Mouse (Mus musculus): ENCODE measurements around the gene Neurl1a. TPM values are rescaled to one million over a fixed set of nuclear protein-coding genes. Genes with fewer than 3 reads are reported as not detected.

Neurl1a gene
- polyA plus RNA-seq, 1 experiment, result 5.8 TPM

- Histone ChIP-seq H3K27ac (replicated peaks; ENCODE audit: low read depth, low read length) (peak overlapping the region; percentile 7; the same call in 1 of the 2 replicates), H3K4me1 (ENCODE audit: control insufficient read depth, insufficient read depth, insufficient read length, low read length) (peaks cover 21% of the 10 kb centered on the region), H3K4me3 (ENCODE audit: insufficient read depth, low read depth, low read length) (no peak overlapping the region)
These were observed 112.9 kb downstream of the Neurl1a start for GRCm38 (mm10) chr19:47291307-47292080.

GRCm38 (mm10) chr19:47292451-47292951 is 113.9 kb downstream of the Neurl1a start:
- Histone ChIP-seq H3K27ac (replicated peaks; ENCODE audit: low read depth, low read length) (0 out of 2 replicates have a peak overlapping the region, but pooled peaks have one; percentile 10), H3K4me1 (ENCODE audit: control insufficient read depth, insufficient read depth, insufficient read length, low read length) (peaks cover 21% of the 10 kb centered on the region), H3K4me3 (ENCODE audit: insufficient read depth, low read depth, low read length) (no peak overlapping the region)

GRCm38 (mm10) chr19:47298100-47298499 is 119.5 kb downstream of the Neurl1a start:
- Histone ChIP-seq H3K27ac (replicated peaks; ENCODE audit: low read depth, low read length) (no peak overlapping the region), H3K4me1 (ENCODE audit: control insufficient read depth, insufficient read depth, insufficient read length, low read length) (peaks cover 37% of the 10 kb centered on the region), H3K4me3 (ENCODE audit: insufficient read depth, low read depth, low read length) (no peak overlapping the region)

- Histone ChIP-seq H3K4me1 (ENCODE audit: control insufficient read depth, insufficient read depth, insufficient read length, low read length) (peaks cover 52% of the 10 kb centered on the region), H3K4me3 (ENCODE audit: insufficient read depth, low read depth, low read length) (no peak overlapping the region), H3K27ac (replicated peaks; ENCODE audit: low read depth, low read length) (no peak overlapping the region)
These were observed 122.9 kb downstream of the Neurl1a start for GRCm38 (mm10) chr19:47301303-47302190.

- H3K4me1 ChIP-seq (ENCODE audit: control insufficient read depth, insufficient read depth, insufficient read length, low read length), result peaks cover 54% of the 10 kb centered on the region
- H3K27ac ChIP-seq (replicated peaks; ENCODE audit: low read depth, low read length), result peak overlapping the region; percentile 32
- no peak overlapping the region for H3K4me3 ChIP-seq (ENCODE audit: insufficient read depth, low read depth, low read length)
These were observed 123.7 kb downstream of the Neurl1a start for GRCm38 (mm10) chr19:47302191-47302852.

- Histone ChIP-seq H3K27ac (replicated peaks; ENCODE audit: low read depth, low read length) (peak overlapping the region; percentile 32), H3K4me3 (ENCODE audit: insufficient read depth, low read depth, low read length) (no peak overlapping the region), H3K4me1 (ENCODE audit: control insufficient read depth, insufficient read depth, insufficient read length, low read length) (peaks cover 54% of the 10 kb centered on the region)
These were observed 124.5 kb downstream of the Neurl1a start for GRCm38 (mm10) chr19:47303128-47303527.

GRCm38 (mm10) chr19:47304170-47304745 is 125.6 kb downstream of the Neurl1a start:
- Histone ChIP-seq H3K4me3 (ENCODE audit: insufficient read depth, low read depth, low read length) (no peak overlapping the region), H3K4me1 (ENCODE audit: control insufficient read depth, insufficient read depth, insufficient read length, low read length) (peaks cover 48% of the 10 kb centered on the region), H3K27ac (replicated peaks; ENCODE audit: low read depth, low read length) (peak overlapping the region; percentile 65)

GRCm38 (mm10) chr19:47305401-47305800 is 126.8 kb downstream of the Neurl1a start:
- Histone ChIP-seq H3K4me3 (ENCODE audit: insufficient read depth, low read depth, low read length) (no peak overlapping the region), H3K27ac (replicated peaks; ENCODE audit: low read depth, low read length) (peak overlapping the region; percentile 65; the same call in 1 of the 2 replicates), H3K4me1 (ENCODE audit: control insufficient read depth, insufficient read depth, insufficient read length, low read length) (peaks cover 54% of the 10 kb centered on the region)

- Histone ChIP-seq H3K4me3 (ENCODE audit: insufficient read depth, low read depth, low read length) (no peak overlapping the region), H3K4me1 (ENCODE audit: control insufficient read depth, insufficient read depth, insufficient read length, low read length) (peaks cover 51% of the 10 kb centered on the region), H3K27ac (replicated peaks; ENCODE audit: low read depth, low read length) (peak overlapping the region; percentile 54)
These were observed 127.7 kb downstream of the Neurl1a start for GRCm38 (mm10) chr19:47306128-47306916.

GRCm38 (mm10) chr19:47306917-47307315 is 128.3 kb downstream of the Neurl1a start:
- no peak overlapping the region for H3K4me3 ChIP-seq (ENCODE audit: insufficient read depth, low read depth, low read length)
- peaks cover 45% of the 10 kb centered on the region for H3K4me1 ChIP-seq (ENCODE audit: control insufficient read depth, insufficient read depth, insufficient read length, low read length)
- H3K27ac ChIP-seq (replicated peaks; ENCODE audit: low read depth, low read length), result peak overlapping the region; percentile 54

Other genes with a start within 250 kb of the Neurl1a start
- not detected in 2 replicates for gene Ina, start 164.1 kb upstream of the Neurl1a start, polyA plus RNA-seq (2012; ENCODE audit: insufficient read depth, insufficient read length, missing spikeins)
- gene Nt5c2, start 163.7 kb upstream of the Neurl1a start, polyA plus RNA-seq (2012; ENCODE audit: insufficient read depth, insufficient read length, missing spikeins), result 31.8 and 36.0 TPM in 2 replicates
- gene Pcgf6, start 127.9 kb upstream of the Neurl1a start, polyA plus RNA-seq (2012; ENCODE audit: insufficient read depth, insufficient read length, missing spikeins), result 1.5 and 2.5 TPM in 2 replicates
- 1.4 and 2.2 TPM in 2 replicates for gene Taf5, start 111.1 kb upstream of the Neurl1a start, polyA plus RNA-seq (2012; ENCODE audit: insufficient read depth, insufficient read length, missing spikeins)
- 3,706 and 4,472 TPM in 2 replicates for gene Usmg5, start 88.2 kb upstream of the Neurl1a start, polyA plus RNA-seq (2012; ENCODE audit: insufficient read depth, insufficient read length, missing spikeins)
- 3.2 and 5.5 TPM in 2 replicates for gene Pdcd11, start 88.1 kb upstream of the Neurl1a start, polyA plus RNA-seq (2012; ENCODE audit: insufficient read depth, insufficient read length, missing spikeins)
- 1.6 and 1.7 TPM in 2 replicates for gene Calhm2, start 40.5 kb upstream of the Neurl1a start, polyA plus RNA-seq (2012; ENCODE audit: insufficient read depth, insufficient read length, missing spikeins)
- gene Calhm1, start 34.6 kb upstream of the Neurl1a start, polyA plus RNA-seq (2012; ENCODE audit: insufficient read depth, insufficient read length, missing spikeins), result not detected in 2 replicates
- not detected in 2 replicates for gene Calhm3, start 21.1 kb upstream of the Neurl1a start, polyA plus RNA-seq (2012; ENCODE audit: insufficient read depth, insufficient read length, missing spikeins)